Mouse (Mus musculus) bone marrow, adult 2 months (tissue): ENCODE data around the gene Dmgdh.

Source experiments
- CTCF ChIP-seq: fragments of 200-500 bp; IDR thresholded peaks from 2 replicates; pipeline ENCODE4 v1.5.1; 2011; ENCODE audit warnings: low read length, control low read depth; ENCODE audit not compliant: control insufficient read depth, insufficient read depth
- POLR2A ChIP-seq: fragments of 200-500 bp; IDR thresholded peaks from 2 replicates; pipeline ENCODE4 v1.6.1; 2011; ENCODE audit warnings: low read depth, mild to moderate bottlenecking, control low read depth, low read length, borderline replicate concordance; ENCODE audit not compliant: control insufficient read depth

- no peak for TF ChIP-seq CTCF
- TF ChIP-seq POLR2A = no peak
Measured at GRCm38 (mm10) chr13:93687321-93687720, 13.1 kb downstream of the Dmgdh start.
